Mouse (Mus musculus): ENCODE results near the gene Ocel1. TPM values are rescaled to one million over a fixed set of nuclear protein-coding genes. Genes with fewer than 3 reads are reported as not detected.

Gene Ocel1
- polyA plus RNA-seq, 1 experiment from 2014 or later: 4.5 TPM

DNA sequence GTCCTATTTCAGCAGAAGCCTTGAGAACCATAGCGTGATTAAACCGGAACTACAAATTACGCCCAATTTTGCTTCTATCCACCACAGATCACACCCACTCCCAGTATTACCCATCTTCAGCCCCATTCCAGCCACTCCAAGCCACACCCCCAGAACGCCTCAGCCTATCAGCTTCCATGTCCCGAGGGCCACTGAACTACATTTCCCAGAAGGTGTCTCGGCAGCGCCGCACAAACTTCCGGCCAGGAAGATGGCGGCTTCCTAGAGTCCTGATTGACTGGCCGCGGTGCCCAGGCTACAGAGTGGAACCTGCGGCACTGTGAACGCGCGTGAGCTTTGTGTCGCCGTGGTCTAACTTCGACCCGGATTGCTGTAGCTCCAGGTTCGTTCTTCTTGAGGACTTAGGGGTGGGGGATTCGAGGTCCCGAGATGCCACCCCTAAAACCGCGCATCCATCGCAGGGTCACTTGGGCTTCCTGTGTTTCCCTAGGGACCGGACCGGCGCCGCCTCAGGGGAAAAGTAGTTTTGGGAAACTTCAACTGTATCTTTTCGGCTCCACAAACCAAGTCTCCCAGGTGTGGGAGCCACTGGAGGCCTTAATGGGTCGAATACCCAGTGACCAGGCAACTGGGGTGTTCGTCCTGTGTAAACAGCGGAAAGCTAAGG lies 25.7 kb downstream of the Ocel1 start, which contains the start of gene Babam1:
Gene Babam1 (plus strand): TSS at position 223 of the 667 bp plus-strand sequence.
- peak; percentile 99 for ATAC-seq
- H3K27ac ChIP-seq: peak within 1 kb of the TSS; percentile 44
- peaks cover 13% of the 10 kb centered on the region for H3K4me1 ChIP-seq
- peaks cover 26% of the 10 kb centered on the region for H3K36me3 ChIP-seq (ENCODE audit: poor library complexity, severe bottlenecking)
- no peaks in the 10 kb centered on the region for H3K9me3 ChIP-seq (replicated peaks)
- H3K4me3 ChIP-seq: peak within 1 kb of the TSS; percentile 77
- whole genome bisulfite sequencing: 1% methylated on average over 34 of the region's 34 CpGs
- H3K4me2 ChIP-seq: peak within 1 kb of the TSS; percentile 86
- peak within 1 kb of the TSS; percentile 76 for H3K9ac ChIP-seq
- no peaks in the 10 kb centered on the region for H3K27me3 ChIP-seq

DNA sequence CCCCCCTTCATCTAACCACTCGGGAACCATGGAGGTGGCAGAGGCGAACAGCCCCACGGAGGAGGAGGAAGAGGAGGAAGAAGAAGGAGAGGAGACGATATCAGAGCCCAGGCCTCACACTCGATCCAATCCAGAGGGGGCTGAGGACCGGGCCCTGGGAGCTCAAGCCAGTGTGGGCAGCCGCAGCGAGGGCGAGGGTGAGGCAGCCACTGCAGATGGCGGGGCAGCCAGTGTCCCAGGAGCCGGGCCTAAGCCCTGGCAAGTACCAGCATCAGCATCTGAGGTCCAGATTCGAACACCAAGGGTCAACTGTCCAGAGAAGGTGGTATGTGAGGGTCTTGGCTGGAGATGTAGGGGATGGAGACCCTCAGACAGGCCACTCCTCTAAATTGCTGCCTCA lies 26.6 kb downstream of the Ocel1 start:
- H3K27me3 ChIP-seq: no peaks in the 10 kb centered on the region
- ATAC-seq: no peak
- peaks cover 13% of the 10 kb centered on the region for H3K4me1 ChIP-seq
- H3K4me2 ChIP-seq: peak overlapping the region; percentile 86
- H3K27ac ChIP-seq: no peak overlapping the region
- peaks cover 26% of the 10 kb centered on the region for H3K36me3 ChIP-seq (ENCODE audit: poor library complexity, severe bottlenecking)
- peak overlapping the region; percentile 76; the same call in 1 of the 2 replicates for H3K9ac ChIP-seq
- H3K4me3 ChIP-seq: peak overlapping the region; percentile 77
- no peaks in the 10 kb centered on the region for H3K9me3 ChIP-seq (replicated peaks)
- WGBS: 81% methylated on average over 12 of the region's 12 CpGs

DNA sequence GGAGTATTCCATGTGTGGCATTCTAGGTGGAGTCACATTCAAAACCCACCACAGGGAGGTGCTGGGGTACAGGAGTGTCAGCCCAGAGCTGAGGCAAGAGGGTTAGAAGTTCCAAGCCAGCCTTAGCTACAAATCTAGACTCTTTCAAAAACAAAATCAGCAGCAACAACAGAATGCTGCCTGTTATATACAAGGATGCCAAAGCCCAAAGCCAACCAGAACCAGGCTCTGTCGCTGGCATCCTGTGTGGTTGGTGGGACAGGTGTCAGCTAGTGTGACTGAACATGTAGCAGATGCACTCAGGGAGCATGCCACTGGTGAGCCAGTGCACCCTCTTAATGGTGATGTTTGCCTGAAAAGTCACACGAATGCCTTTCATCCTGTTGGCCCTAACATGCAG lies 29.7 kb downstream of the Ocel1 start:
- WGBS: 90% methylated on average over 2 of the region's 2 CpGs
- Histone ChIP-seq H3K4me1 (peaks cover 18% of the 10 kb centered on the region), H3K4me2 (no peak overlapping the region), H3K9ac (no peak overlapping the region), H3K4me3 (no peak overlapping the region), H3K36me3 (ENCODE audit: poor library complexity, severe bottlenecking) (peaks cover 26% of the 10 kb centered on the region), H3K27me3 (no peaks in the 10 kb centered on the region), H3K9me3 (replicated peaks) (no peaks in the 10 kb centered on the region), H3K27ac (no peak overlapping the region)
- no peak for ATAC-seq

DNA sequence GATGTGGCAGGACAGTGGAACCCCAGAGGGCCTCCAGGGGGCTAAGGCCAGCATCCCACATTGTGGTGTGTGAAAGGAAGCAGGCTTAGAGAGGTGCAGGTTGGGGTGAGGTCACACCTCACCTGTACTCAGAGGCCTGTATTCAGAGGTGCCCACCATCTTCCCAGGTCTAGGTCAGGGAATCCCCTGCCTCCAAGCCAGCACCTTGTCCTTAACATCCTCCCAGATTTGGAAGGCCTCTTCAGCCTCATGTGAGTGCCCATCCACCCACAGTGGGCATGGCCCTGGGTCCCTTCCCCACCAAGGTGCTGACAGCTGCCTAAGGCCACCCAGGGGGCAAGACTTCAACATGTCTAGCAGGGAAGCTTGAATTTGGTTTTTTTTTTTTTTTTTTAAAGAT lies 30.4 kb downstream of the Ocel1 start:
- ATAC-seq: no peak
- Histone ChIP-seq H3K27ac (no peak overlapping the region), H3K4me3 (no peak overlapping the region), H3K9me3 (replicated peaks) (no peaks in the 10 kb centered on the region), H3K36me3 (ENCODE audit: poor library complexity, severe bottlenecking) (peaks cover 26% of the 10 kb centered on the region), H3K9ac (no peak overlapping the region), H3K4me2 (no peak overlapping the region), H3K4me1 (peaks cover 20% of the 10 kb centered on the region), H3K27me3 (no peaks in the 10 kb centered on the region)

DNA sequence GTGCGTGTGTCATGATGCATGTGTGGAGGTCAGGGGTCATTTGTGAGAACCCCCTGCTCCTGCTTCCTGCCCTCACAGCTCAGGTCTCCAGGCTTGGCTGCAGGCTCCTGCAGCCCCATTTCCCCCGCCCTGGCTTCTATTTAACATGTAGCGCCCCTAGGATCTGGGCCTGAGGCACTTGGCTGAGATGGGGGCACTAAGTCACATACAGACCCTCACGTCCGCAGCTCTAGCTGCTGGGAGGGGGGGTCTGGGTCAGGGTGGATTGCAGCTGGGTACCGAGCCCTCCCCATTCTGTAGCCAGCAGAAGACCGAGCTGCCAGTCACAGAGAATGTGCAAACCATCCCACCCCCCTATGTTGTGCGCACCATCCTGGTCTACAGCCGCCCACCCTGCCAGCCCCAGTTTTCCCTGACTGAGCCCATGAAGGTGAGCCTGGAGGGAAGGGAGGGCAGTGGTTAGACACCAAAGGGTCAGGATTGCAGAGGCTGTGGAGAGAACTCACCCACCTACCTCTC lies 31.4 kb downstream of the Ocel1 start:
- no peak for ATAC-seq
- 89% methylated on average over 9 of the region's 9 CpGs for WGBS
- Histone ChIP-seq H3K9me3 (replicated peaks) (no peaks in the 10 kb centered on the region), H3K36me3 (ENCODE audit: poor library complexity, severe bottlenecking) (peaks cover 29% of the 10 kb centered on the region), H3K4me2 (no peak overlapping the region), H3K4me1 (peaks cover 25% of the 10 kb centered on the region), H3K4me3 (no peak overlapping the region), H3K27ac (no peak overlapping the region), H3K9ac (no peak overlapping the region), H3K27me3 (no peaks in the 10 kb centered on the region)

DNA sequence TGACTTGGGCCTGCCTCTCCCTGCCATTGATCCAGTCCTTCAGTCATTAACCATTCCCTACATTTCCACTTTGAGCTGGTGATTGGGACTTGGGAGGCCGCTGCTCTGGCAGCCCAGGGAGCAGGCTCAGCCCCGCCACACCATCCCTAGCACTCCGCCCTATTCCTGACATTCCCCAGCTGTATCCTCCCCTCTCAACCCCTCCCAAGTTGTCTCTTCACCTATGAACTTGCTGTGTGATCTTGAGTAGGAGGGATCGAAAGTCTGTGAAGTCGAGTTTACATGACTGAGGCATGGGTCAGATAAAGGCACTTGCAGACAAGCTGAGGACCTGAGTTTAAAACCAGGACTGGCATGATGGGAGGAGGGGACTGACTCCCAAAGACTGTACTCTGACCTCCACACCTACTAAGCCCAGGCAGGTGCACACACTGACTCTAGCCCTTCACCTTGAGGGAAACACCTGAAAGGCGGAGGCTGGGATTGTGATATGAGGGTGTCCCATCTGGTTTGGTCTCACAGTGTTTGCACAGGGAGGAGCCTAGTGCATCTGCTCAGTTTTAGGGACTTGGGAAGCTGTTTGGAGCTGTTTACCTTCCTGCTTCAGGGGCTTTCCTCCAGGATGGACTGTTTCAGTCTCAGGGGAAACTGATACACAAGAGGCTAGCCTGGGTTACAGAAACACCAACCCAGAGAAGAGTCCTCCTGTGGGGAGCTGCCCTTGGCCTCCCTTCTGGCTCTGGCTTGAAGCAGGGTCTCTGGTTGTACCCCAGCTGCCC lies 32.2 kb downstream of the Ocel1 start:
- no peak overlapping the region for H3K27ac ChIP-seq
- H3K4me2 ChIP-seq: no peak overlapping the region
- peaks cover 22% of the 10 kb centered on the region for H3K4me1 ChIP-seq
- no peaks in the 10 kb centered on the region for H3K27me3 ChIP-seq
- H3K9ac ChIP-seq: no peak overlapping the region
- no peak overlapping the region for H3K4me3 ChIP-seq
- no peak for ATAC-seq
- H3K9me3 ChIP-seq (replicated peaks): no peaks in the 10 kb centered on the region
- peaks cover 35% of the 10 kb centered on the region for H3K36me3 ChIP-seq (ENCODE audit: poor library complexity, severe bottlenecking)
- 89% methylated on average over 6 of the region's 6 CpGs for WGBS

DNA sequence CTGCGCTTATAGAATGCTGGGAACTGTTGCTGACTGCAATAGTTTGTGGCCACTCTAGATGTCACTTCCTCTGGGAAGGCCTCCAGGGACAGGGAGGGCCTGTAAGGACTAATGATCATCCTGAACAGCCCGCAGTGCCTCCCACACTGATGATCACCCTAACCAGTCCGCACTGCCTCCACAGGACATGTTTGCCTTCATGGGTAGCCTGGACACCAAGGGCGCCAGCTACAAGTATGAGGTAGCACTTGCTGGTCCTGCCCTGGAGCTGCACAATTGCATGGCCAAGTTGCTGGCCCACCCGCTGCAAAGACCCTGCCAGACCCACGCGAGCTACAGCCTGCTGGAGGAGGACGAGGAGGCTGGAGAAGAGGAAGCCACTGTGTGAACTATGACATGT lies 32.9 kb downstream of the Ocel1 start:
- Histone ChIP-seq H3K9ac (no peak overlapping the region), H3K27me3 (no peaks in the 10 kb centered on the region), H3K4me2 (no peak overlapping the region), H3K27ac (no peak overlapping the region), H3K4me1 (peaks cover 22% of the 10 kb centered on the region), H3K36me3 (ENCODE audit: poor library complexity, severe bottlenecking) (peaks cover 35% of the 10 kb centered on the region), H3K9me3 (replicated peaks) (no peaks in the 10 kb centered on the region), H3K4me3 (no peak overlapping the region)
- 96% methylated on average over 8 of the region's 8 CpGs for WGBS
- ATAC-seq: no peak

DNA sequence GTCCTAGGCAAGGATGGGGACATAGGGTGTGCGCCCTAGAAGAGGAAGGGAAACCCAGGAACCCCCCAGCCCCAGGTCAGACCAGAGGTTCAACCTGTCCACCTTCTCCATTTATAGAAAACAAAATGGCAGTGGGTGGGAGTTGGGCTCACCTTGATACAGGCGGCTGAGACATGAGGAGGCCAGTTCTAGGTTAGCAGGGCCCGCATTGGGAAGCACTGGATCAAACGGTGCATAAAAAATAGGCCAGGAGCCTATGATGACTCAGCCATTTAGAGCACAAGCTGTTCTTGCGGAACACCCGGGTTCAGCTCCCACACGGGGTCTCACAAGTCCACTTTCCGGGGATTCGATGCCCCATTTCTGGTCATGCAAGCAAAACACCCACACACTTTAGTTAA lies 33.9 kb downstream of the Ocel1 start:
- Histone ChIP-seq H3K36me3 (ENCODE audit: poor library complexity, severe bottlenecking) (peaks cover 36% of the 10 kb centered on the region), H3K9me3 (replicated peaks) (no peaks in the 10 kb centered on the region), H3K4me2 (peak overlapping the region; percentile 87; the same call in 1 of the 2 replicates), H3K27ac (no peak overlapping the region), H3K9ac (no peak overlapping the region), H3K27me3 (no peaks in the 10 kb centered on the region), H3K4me1 (peaks cover 22% of the 10 kb centered on the region), H3K4me3 (peak overlapping the region; percentile 66; the same call in 1 of the 2 replicates)
- 91% methylated on average over 9 of the region's 9 CpGs for WGBS
- no peak for ATAC-seq

DNA sequence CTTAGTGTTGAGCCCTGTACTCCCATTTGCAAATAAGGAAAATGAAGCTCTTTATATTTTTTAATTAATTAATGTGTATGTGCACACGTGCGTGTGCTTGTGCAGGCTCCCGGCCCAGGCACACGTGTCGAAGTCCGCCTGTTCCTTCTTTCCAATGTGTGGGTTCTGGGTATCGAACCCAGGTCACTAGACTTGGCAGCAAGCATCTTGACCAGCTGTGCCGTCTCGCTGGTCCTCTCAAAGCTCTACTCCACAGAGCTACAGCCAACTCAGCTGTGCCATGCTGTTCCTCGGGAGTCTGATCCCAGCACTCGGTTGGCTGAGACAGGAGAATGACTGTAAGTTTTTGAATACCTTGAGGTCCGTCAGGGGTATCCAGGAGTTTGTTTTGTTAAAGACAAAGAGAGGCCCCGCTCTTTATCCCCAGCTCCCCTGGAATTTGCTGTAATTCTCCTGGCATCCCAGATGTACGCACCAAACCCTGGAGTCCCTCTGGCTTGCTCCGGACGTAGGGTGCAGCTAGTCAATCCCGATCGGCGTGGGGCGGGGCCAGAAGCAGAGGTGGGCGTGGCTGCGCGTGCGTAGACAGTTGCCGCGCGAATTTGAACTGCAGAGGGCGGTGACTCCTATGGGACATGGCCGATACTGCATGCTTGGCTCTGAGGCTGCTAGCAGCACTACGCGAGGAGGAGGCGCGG lies 34.5 kb downstream of the Ocel1 start, which contains the start of gene Ankle1:
Gene Ankle1 (plus strand): TSS at position 610 of the 698 bp plus-strand sequence.
- peak; percentile 94 for ATAC-seq
- 16% methylated on average over 33 of the region's 33 CpGs for WGBS
- H3K36me3 ChIP-seq (ENCODE audit: poor library complexity, severe bottlenecking): peaks cover 34% of the 10 kb centered on the region
- peak within 1 kb of the TSS; percentile 14; the same call in 1 of the 2 replicates for H3K27ac ChIP-seq
- peak within 1 kb of the TSS; percentile 66 for H3K4me3 ChIP-seq
- H3K4me2 ChIP-seq: peak within 1 kb of the TSS; percentile 87
- H3K9ac ChIP-seq: peak within 1 kb of the TSS; percentile 74
- no peaks in the 10 kb centered on the region for H3K9me3 ChIP-seq (replicated peaks)
- H3K4me1 ChIP-seq: peaks cover 22% of the 10 kb centered on the region
- H3K27me3 ChIP-seq: no peaks in the 10 kb centered on the region

DNA sequence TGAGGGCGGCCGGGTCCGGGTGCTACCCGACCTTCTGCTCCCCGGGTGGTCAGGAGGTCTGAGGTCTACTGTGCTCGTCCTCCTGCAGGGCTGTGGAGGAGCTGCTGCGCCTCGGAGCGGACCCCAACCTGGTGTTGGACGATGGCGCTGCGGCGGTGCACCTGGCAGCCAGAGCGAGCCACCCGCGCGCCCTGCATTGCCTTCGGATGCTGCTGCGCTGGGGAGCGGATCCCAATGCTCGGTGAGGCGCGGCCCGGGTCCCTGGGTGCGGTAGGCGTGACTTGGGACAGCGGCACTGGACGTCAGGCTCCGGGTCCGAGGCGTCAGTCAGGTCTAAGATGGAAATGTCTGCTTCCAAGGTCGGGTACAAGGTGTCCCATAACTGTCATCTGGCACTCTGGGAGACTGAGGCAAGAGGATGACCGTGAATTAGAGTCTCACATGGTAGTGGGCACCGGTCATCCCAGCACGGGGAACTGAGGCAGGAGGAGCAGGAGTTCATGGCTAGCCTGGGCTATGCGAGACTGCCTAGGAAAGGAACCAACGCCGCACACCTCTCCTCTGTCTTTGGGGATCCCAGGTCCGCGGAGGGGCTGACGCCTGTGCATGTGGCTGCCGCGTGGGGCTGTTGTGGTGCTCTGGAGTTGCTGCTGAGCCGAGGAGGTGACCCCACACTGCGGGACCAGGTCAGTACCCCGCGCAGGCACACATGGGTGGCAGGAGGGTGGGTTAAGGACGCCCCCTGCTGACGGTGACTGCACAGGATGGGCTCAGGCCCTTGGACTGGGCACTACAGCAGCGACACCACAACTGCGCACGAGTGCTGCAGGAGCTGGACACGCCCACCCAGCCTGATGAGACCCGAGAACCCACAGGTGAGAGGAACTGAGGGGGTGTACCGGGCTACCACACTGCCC lies 35.3 kb downstream of the Ocel1 start:
- WGBS: 1% methylated on average over 55 of the region's 55 CpGs
- Histone ChIP-seq H3K4me3 (peak overlapping the region; percentile 66), H3K9me3 (replicated peaks) (no peaks in the 10 kb centered on the region), H3K36me3 (ENCODE audit: poor library complexity, severe bottlenecking) (peaks cover 29% of the 10 kb centered on the region), H3K4me2 (peak overlapping the region; percentile 87), H3K27me3 (no peaks in the 10 kb centered on the region), H3K27ac (peak overlapping the region; percentile 14; the same call in 1 of the 2 replicates), H3K9ac (peak overlapping the region; percentile 74), H3K4me1 (peaks cover 22% of the 10 kb centered on the region)
- peak; percentile 72 for ATAC-seq

DNA sequence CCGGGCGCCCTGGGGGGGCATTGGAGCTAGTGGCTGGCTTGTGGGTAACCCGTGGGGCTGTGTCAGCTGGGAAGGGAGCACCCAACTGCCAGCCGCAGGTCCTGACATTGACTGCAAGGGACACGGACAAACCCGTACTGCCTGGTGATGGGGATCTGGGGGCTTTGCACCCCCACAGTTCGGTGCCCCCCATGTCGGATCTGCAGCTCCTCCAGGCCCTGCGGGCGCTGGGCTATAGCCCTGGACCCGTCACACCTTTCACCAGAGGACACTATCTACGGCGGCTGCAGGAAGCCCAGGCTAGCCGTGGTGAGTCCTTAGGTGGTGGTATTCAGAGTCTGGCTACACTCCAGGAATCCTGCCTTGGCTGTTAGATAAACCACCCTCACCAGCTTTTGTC lies 36.3 kb downstream of the Ocel1 start:
- H3K4me2 ChIP-seq: peak overlapping the region; percentile 87
- H3K4me1 ChIP-seq: peaks cover 22% of the 10 kb centered on the region
- ATAC-seq: no peak
- peak overlapping the region; percentile 74 for H3K9ac ChIP-seq
- no peaks in the 10 kb centered on the region for H3K9me3 ChIP-seq (replicated peaks)
- WGBS: 94% methylated on average over 14 of the region's 14 CpGs
- H3K4me3 ChIP-seq: peak overlapping the region; percentile 66; the same call in 1 of the 2 replicates
- no peaks in the 10 kb centered on the region for H3K27me3 ChIP-seq
- H3K36me3 ChIP-seq (ENCODE audit: poor library complexity, severe bottlenecking): peaks cover 29% of the 10 kb centered on the region
- H3K27ac ChIP-seq: no peak overlapping the region

Data from forebrain, embryonic 13.5 days (tissue).